Mouse (Mus musculus): ENCODE results near the gene Rps5. TPM values are rescaled to one million over a fixed set of nuclear protein-coding genes. Genes with fewer than 3 reads are reported as not detected.

Gene Rps5
- polyA plus RNA-seq, 1 experiment from 2014 or later: 1,409 TPM

DNA sequence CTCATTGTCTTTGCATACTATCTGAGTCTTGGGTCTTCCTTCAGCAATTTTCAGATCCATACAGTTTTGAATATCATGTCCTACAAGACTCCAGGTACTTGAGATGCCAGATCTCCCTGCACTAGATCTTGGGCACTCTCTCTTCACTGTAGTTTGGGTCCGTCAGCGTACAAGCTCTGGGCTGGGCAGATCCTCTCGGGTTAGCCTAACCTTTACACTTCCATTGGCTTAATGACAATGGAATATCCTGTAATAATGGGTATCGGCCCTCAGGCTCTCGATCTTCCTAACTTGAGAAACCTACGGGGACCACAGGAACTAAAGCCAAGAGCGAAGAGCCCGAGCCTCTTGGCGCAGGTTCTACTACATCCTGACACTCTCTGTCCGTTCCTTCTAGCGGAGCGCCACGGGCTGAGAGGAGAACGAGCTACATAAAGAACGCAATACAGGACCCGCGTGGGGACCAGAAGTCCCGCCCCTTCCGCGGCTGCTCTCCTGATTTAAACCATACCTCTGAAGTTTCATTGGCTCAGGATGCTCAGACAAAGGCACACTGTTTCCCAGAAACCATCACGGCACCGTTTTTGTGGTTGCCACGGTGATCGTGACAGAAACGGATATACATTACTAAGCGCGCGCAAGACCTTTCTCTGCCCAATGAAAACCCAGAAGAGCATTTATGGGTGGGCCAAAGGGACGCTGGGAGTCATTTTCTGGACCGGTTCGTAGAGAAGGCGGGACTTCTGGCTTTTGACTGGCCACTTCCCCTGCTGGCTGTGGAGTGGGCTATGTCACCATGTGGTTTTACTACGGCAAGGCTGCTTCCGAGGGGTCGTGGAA lies 27.2 kb downstream of the Rps5 start:
- Histone ChIP-seq H3K27me3 (ENCODE audit: insufficient read depth, low read length) (no peaks in the 10 kb centered on the region), H3K4me2 (peak overlapping the region; percentile 76), H3K4me1 (ENCODE audit: insufficient read depth) (peaks cover 3% of the 10 kb centered on the region; the same call in 1 of the 2 replicates), H3K36me3 (ENCODE audit: insufficient read depth) (no peaks in the 10 kb centered on the region), H3K9me3 (ENCODE audit: low read depth, low read length) (no peaks in the 10 kb centered on the region), H3K27ac (ENCODE audit: low read depth) (peak overlapping the region; percentile 85), H3K4me3 (ENCODE audit: low read depth, low read length) (peak overlapping the region; percentile 47), H3K9ac (peak overlapping the region; percentile 68)
- ATAC-seq (ENCODE audit: insufficient read depth) (peak; percentile 98), DNase-seq (peak; percentile 98)
- TF ChIP-seq CTCF (IDR thresholded peaks at IDR 0.05; ENCODE audit: low read depth): 0 out of 2 replicates have a peak, but pooled peaks have one; percentile 6
- WGBS: 7% methylated on average over 35 of the region's 35 CpGs

GRCm38 (mm10) chr7:12949872-12950229 lies 27.8 kb downstream of the Rps5 start:
- TF ChIP-seq CTCF (IDR thresholded peaks at IDR 0.05; ENCODE audit: low read depth): no peak; the same call in 1 of the 2 replicates
- peak; percentile 77 for DNase-seq
- no peaks in the 10 kb centered on the region for H3K9me3 ChIP-seq (ENCODE audit: low read depth, low read length)
- H3K4me3 ChIP-seq (ENCODE audit: low read depth, low read length): peak overlapping the region; percentile 47
- no peaks in the 10 kb centered on the region for H3K27me3 ChIP-seq (ENCODE audit: insufficient read depth, low read length)
- H3K9ac ChIP-seq: peak overlapping the region; percentile 68
- H3K36me3 ChIP-seq (ENCODE audit: insufficient read depth): no peaks in the 10 kb centered on the region
- peaks cover 3% of the 10 kb centered on the region; the same call in 1 of the 2 replicates for H3K4me1 ChIP-seq (ENCODE audit: insufficient read depth)
- 4% methylated on average over 16 of the region's 16 CpGs for WGBS
- peak overlapping the region; percentile 73 for H3K27ac ChIP-seq (ENCODE audit: low read depth)
- peak; percentile 32 for ATAC-seq (ENCODE audit: insufficient read depth)
- peak overlapping the region; percentile 76 for H3K4me2 ChIP-seq

- TF ChIP-seq CTCF (IDR thresholded peaks at IDR 0.05; ENCODE audit: low read depth): no peak
- Histone ChIP-seq H3K9me3 (ENCODE audit: low read depth, low read length) (no peaks in the 10 kb centered on the region), H3K27me3 (ENCODE audit: insufficient read depth, low read length) (no peaks in the 10 kb centered on the region), H3K4me3 (ENCODE audit: low read depth, low read length) (no peak overlapping the region), H3K9ac (no peak overlapping the region), H3K36me3 (ENCODE audit: insufficient read depth) (no peaks in the 10 kb centered on the region), H3K27ac (ENCODE audit: low read depth) (no peak overlapping the region), H3K4me1 (ENCODE audit: insufficient read depth) (peaks cover 3% of the 10 kb centered on the region; the same call in 1 of the 2 replicates), H3K4me2 (no peak overlapping the region)
- ATAC-seq (ENCODE audit: insufficient read depth): no peak
- peak; percentile 9 for DNase-seq
- 52% methylated on average over 3 of the region's 3 CpGs for WGBS
Observed at GRCm38 (mm10) chr7:12954896-12955295, 32.8 kb downstream of the Rps5 start.

GRCm38 (mm10) chr7:12957511-12957910 lies 35.4 kb downstream of the Rps5 start:
- no peaks in the 10 kb centered on the region for H3K36me3 ChIP-seq (ENCODE audit: insufficient read depth)
- TF ChIP-seq CTCF (IDR thresholded peaks at IDR 0.05; ENCODE audit: low read depth): no peak
- no peak for DNase-seq
- no peak overlapping the region for H3K4me3 ChIP-seq (ENCODE audit: low read depth, low read length)
- H3K9me3 ChIP-seq (ENCODE audit: low read depth, low read length): no peaks in the 10 kb centered on the region
- H3K4me1 ChIP-seq (ENCODE audit: insufficient read depth): no peaks in the 10 kb centered on the region
- no peak overlapping the region for H3K27ac ChIP-seq (ENCODE audit: low read depth)
- ATAC-seq (ENCODE audit: insufficient read depth): no peak
- 73% methylated on average over 5 of the region's 5 CpGs for WGBS
- H3K4me2 ChIP-seq: no peak overlapping the region
- H3K9ac ChIP-seq: no peak overlapping the region
- no peaks in the 10 kb centered on the region for H3K27me3 ChIP-seq (ENCODE audit: insufficient read depth, low read length)

GRCm38 (mm10) chr7:12958948-12959347 lies 36.9 kb downstream of the Rps5 start:
- Histone ChIP-seq H3K4me3 (ENCODE audit: low read depth, low read length) (no peak overlapping the region), H3K4me1 (ENCODE audit: insufficient read depth) (no peaks in the 10 kb centered on the region), H3K9me3 (ENCODE audit: low read depth, low read length) (no peaks in the 10 kb centered on the region), H3K27ac (ENCODE audit: low read depth) (no peak overlapping the region), H3K27me3 (ENCODE audit: insufficient read depth, low read length) (no peaks in the 10 kb centered on the region), H3K4me2 (no peak overlapping the region), H3K36me3 (ENCODE audit: insufficient read depth) (no peaks in the 10 kb centered on the region), H3K9ac (no peak overlapping the region)
- 71% methylated on average over 4 of the region's 4 CpGs for WGBS
- no peak for TF ChIP-seq CTCF (IDR thresholded peaks at IDR 0.05; ENCODE audit: low read depth)
- DNase-seq (no peak), ATAC-seq (ENCODE audit: insufficient read depth) (no peak)

GRCm38 (mm10) chr7:12959718-12960117 lies 37.6 kb downstream of the Rps5 start:
- Histone ChIP-seq H3K4me2 (no peak overlapping the region), H3K9ac (no peak overlapping the region), H3K36me3 (ENCODE audit: insufficient read depth) (no peaks in the 10 kb centered on the region), H3K4me1 (ENCODE audit: insufficient read depth) (no peaks in the 10 kb centered on the region), H3K9me3 (ENCODE audit: low read depth, low read length) (no peaks in the 10 kb centered on the region), H3K27ac (ENCODE audit: low read depth) (no peak overlapping the region), H3K27me3 (ENCODE audit: insufficient read depth, low read length) (no peaks in the 10 kb centered on the region), H3K4me3 (ENCODE audit: low read depth, low read length) (no peak overlapping the region)
- 29% methylated on average over 4 of the region's 4 CpGs for WGBS
- DNase-seq (no peak), ATAC-seq (ENCODE audit: insufficient read depth) (no peak)
- TF ChIP-seq CTCF (IDR thresholded peaks at IDR 0.05; ENCODE audit: low read depth): no peak

- 3% methylated on average over 29 of the region's 29 CpGs for WGBS
- H3K27me3 ChIP-seq (ENCODE audit: insufficient read depth, low read length): no peaks in the 10 kb centered on the region
- H3K4me3 ChIP-seq (ENCODE audit: low read depth, low read length): peak overlapping the region; percentile 43
- peaks cover 3% of the 10 kb centered on the region; the same call in 1 of the 2 replicates for H3K4me1 ChIP-seq (ENCODE audit: insufficient read depth)
- ATAC-seq (ENCODE audit: insufficient read depth): peak; percentile 67
- peak overlapping the region; percentile 71 for H3K9ac ChIP-seq
- H3K4me2 ChIP-seq: peak overlapping the region; percentile 68
- no peaks in the 10 kb centered on the region for H3K36me3 ChIP-seq (ENCODE audit: insufficient read depth)
- peak; percentile 87 for DNase-seq
- H3K27ac ChIP-seq (ENCODE audit: low read depth): peak overlapping the region; percentile 88
- TF ChIP-seq CTCF (IDR thresholded peaks at IDR 0.05; ENCODE audit: low read depth): no peak
- no peaks in the 10 kb centered on the region for H3K9me3 ChIP-seq (ENCODE audit: low read depth, low read length)
Observed at GRCm38 (mm10) chr7:12961511-12962141, 39.5 kb downstream of the Rps5 start.
